Mouse (Mus musculus): ENCODE data around the gene Tax1bp3. TPM values are rescaled to one million over a fixed set of nuclear protein-coding genes. Genes with fewer than 3 reads are reported as not detected.

Gene Tax1bp3
- polyA plus RNA-seq, 1 experiment from 2014 or later: 198 TPM

DNA sequence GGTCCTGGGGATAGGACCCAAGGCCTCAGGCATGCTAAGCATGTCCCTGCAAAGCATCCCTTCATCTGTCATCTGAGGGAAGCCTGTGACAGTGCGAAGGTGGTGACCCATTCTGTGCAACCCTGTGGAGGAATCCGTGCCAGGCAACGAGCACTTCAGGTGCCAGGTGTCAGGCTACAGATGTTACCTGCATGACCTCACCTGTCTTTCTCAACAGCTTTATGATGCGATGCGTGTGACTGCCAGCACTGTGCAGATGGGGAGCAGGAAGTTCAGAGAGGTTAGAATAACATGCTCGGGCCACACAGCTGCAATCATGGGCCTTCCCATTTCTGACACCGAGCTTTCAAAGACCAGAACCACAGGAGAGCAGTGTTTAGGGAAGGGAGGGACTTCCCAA, 28.3 kb downstream of the Tax1bp3 start:
- no peak for ATAC-seq (ENCODE audit: low FRiP score, low read depth)
- 66% methylated on average over 7 of the region's 7 CpGs for WGBS

DNA sequence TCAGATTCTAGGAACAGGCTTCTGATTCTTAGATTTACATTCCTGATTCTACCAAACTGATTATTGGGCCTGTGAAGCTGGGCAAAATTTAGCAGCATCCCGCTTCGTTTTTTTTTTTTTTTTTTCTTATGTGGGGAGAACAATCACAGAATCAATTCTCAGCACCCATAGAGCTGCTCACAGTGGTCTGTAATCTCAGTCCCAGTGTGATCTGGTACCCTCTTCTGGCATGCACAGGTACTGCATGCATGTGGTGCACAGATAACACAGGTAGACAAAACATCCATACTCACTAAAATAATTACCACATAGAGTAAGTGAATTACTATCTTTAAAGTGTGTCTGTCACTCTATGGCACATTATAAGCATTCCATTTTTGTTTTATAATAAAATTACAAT, 30.7 kb downstream of the Tax1bp3 start:
- no peak overlapping the region for H3K9ac ChIP-seq
- no peaks in the 10 kb centered on the region for H3K36me3 ChIP-seq
- H3K4me3 ChIP-seq: no peak overlapping the region
- H3K27me3 ChIP-seq (replicated peaks): no peaks in the 10 kb centered on the region
- H3K9me3 ChIP-seq: no peaks in the 10 kb centered on the region
- H3K4me2 ChIP-seq (replicated peaks): no peak overlapping the region
- H3K27ac ChIP-seq: no peak overlapping the region
- 71% methylated on average over 2 of the region's 2 CpGs for WGBS
- ATAC-seq (ENCODE audit: low FRiP score, low read depth): no peak
- H3K4me1 ChIP-seq: no peaks in the 10 kb centered on the region

More for the DNA sequence above, 28.3 kb downstream of the Tax1bp3 start:
- no peak overlapping the region for H3K9ac ChIP-seq
- no peaks in the 10 kb centered on the region for H3K9me3 ChIP-seq
- no peak overlapping the region for H3K27ac ChIP-seq
- no peaks in the 10 kb centered on the region for H3K36me3 ChIP-seq
- no peak overlapping the region for H3K4me3 ChIP-seq
- H3K27me3 ChIP-seq (replicated peaks): no peaks in the 10 kb centered on the region
- H3K4me1 ChIP-seq: 0 out of 2 replicates have a peak, but pooled peaks cover under 1% of the 10 kb centered on the region
- H3K4me2 ChIP-seq (replicated peaks): no peak overlapping the region

DNA sequence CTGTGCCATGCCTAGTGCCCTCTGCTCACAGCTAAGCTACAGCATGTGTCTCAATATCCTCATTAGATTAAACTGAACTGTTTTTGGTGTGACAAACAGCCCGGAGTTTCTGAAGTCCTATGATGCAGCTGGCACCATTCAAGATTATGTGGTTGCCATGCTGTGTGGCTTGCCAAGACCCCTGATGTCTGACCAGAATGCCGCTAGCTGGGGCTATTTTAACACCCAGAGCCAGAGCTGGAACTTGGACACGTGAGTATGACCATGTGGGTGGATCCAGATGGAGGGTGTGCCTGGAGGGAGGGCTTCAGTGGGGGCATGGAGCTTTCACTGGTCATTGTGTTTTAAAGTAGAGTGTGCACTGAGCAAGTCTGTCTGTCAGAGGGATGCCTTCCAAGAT, 37.1 kb downstream of the Tax1bp3 start:
- no peaks in the 10 kb centered on the region for H3K36me3 ChIP-seq
- no peak overlapping the region for H3K4me3 ChIP-seq
- ATAC-seq (ENCODE audit: low FRiP score, low read depth): no peak
- no peaks in the 10 kb centered on the region for H3K4me1 ChIP-seq
- H3K27me3 ChIP-seq (replicated peaks): no peaks in the 10 kb centered on the region
- H3K27ac ChIP-seq: no peak overlapping the region
- no peak overlapping the region for H3K9ac ChIP-seq
- no peak overlapping the region for H3K4me2 ChIP-seq (replicated peaks)
- no peaks in the 10 kb centered on the region for H3K9me3 ChIP-seq
- WGBS: 82% methylated on average over 3 of the region's 3 CpGs

DNA sequence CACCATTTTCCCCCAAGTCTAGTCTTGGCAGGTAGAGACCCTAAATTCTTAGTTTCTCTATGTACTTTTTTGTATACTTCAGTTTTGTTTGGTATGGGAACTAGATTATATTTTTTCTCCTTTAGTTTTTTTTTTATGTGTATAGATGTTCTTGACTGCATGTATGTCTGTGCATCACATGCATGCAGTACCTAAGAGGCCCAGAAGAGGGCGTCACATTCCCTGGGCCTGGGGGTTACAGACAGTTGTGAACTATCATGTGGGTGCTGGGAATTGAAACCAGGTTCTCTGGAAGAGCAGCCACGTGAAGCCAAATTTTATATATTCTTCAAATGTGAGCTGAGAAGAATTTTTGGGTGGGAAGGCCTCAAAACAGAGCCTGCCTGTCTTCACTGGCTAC, 42.8 kb downstream of the Tax1bp3 start:
- no peak overlapping the region for H3K9ac ChIP-seq
- no peaks in the 10 kb centered on the region for H3K4me1 ChIP-seq
- H3K36me3 ChIP-seq: no peaks in the 10 kb centered on the region
- H3K9me3 ChIP-seq: no peaks in the 10 kb centered on the region
- H3K27ac ChIP-seq: no peak overlapping the region
- H3K4me3 ChIP-seq: no peak overlapping the region
- no peaks in the 10 kb centered on the region for H3K27me3 ChIP-seq (replicated peaks)
- WGBS: 51% methylated on average over 2 of the region's 2 CpGs
- ATAC-seq (ENCODE audit: low FRiP score, low read depth): no peak
- no peak overlapping the region for H3K4me2 ChIP-seq (replicated peaks)

DNA sequence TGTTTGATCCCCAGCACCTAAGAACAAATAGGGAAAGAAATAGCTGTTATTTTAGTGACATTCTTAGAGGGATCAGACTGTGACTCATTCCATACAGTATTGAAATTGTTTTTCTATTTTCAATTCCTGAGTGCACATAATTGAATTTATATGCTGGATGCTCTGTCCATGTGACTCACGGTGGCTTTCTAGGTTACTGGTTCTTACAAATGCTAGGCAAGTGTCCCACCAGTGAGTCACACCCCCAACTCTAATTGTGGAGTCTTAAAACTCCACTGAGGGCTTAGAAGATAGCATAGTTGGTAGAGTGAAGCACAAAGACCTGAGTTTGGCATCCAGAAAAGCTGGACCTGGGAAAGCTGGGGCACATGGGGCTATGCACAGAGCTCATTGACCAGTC, 43.8 kb downstream of the Tax1bp3 start:
- ATAC-seq (ENCODE audit: low FRiP score, low read depth): no peak
- WGBS: 89% methylated on average over 1 of the region's 1 CpGs
- no peak overlapping the region for H3K4me2 ChIP-seq (replicated peaks)
- no peaks in the 10 kb centered on the region for H3K4me1 ChIP-seq
- no peaks in the 10 kb centered on the region for H3K36me3 ChIP-seq
- H3K9ac ChIP-seq: no peak overlapping the region
- no peak overlapping the region for H3K27ac ChIP-seq
- H3K4me3 ChIP-seq: no peak overlapping the region
- H3K27me3 ChIP-seq (replicated peaks): no peaks in the 10 kb centered on the region
- no peaks in the 10 kb centered on the region for H3K9me3 ChIP-seq

DNA sequence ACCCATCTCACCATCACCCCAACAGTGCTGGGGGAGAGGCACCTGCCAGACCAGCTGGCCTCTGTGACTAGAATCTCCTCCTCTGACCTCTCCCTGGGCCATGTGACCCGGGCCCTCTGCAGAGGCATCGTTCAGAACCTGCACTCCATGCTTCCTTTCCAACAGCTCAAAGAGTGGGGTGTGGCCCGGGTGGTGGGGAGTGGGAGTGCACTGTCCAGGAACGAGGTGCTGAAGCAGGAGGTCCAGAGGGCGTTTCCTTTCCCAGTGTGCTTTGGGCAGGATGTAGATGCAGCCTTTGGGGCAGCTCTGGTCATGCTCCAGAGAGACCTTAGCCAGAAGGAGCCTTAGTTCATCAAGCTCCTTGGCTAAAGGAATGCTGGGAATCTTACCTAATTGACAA, 46.0 kb downstream of the Tax1bp3 start:
- no peak for ATAC-seq (ENCODE audit: low FRiP score, low read depth)
- H3K36me3 ChIP-seq: no peaks in the 10 kb centered on the region
- no peaks in the 10 kb centered on the region for H3K9me3 ChIP-seq
- no peaks in the 10 kb centered on the region for H3K4me1 ChIP-seq
- WGBS: 46% methylated on average over 5 of the region's 5 CpGs
- H3K4me3 ChIP-seq: no peak overlapping the region
- H3K27me3 ChIP-seq (replicated peaks): no peaks in the 10 kb centered on the region
- no peak overlapping the region for H3K27ac ChIP-seq
- no peak overlapping the region for H3K4me2 ChIP-seq (replicated peaks)
- H3K9ac ChIP-seq: no peak overlapping the region

DNA sequence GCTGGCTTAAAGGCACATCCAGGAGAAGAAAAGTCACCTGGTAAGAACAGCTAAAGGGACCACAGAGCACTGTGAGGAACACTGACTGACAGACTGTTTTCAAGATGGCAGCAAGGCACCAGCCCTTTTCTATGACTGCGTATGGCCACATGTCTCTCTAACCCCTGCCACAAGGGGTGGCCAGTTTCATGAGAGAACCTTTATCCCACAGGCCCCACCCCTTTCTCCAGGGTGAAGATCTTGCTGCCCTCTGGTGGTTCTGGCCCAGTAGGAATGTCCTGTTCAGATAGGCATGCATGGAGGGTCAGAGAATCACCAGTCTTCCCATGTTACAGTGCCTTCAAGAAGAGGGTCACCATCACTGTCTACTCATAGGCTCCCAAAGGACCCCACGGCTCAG, 47.1 kb downstream of the Tax1bp3 start:
- no peaks in the 10 kb centered on the region for H3K36me3 ChIP-seq
- H3K4me3 ChIP-seq: no peak overlapping the region
- no peaks in the 10 kb centered on the region for H3K27me3 ChIP-seq (replicated peaks)
- no peak overlapping the region for H3K27ac ChIP-seq
- no peak for ATAC-seq (ENCODE audit: low FRiP score, low read depth)
- no peak overlapping the region for H3K4me2 ChIP-seq (replicated peaks)
- WGBS: 73% methylated on average over 2 of the region's 2 CpGs
- H3K9me3 ChIP-seq: peaks cover under 1% of the 10 kb centered on the region; the same call in 1 of the 2 replicates
- no peaks in the 10 kb centered on the region for H3K4me1 ChIP-seq
- no peak overlapping the region for H3K9ac ChIP-seq

DNA sequence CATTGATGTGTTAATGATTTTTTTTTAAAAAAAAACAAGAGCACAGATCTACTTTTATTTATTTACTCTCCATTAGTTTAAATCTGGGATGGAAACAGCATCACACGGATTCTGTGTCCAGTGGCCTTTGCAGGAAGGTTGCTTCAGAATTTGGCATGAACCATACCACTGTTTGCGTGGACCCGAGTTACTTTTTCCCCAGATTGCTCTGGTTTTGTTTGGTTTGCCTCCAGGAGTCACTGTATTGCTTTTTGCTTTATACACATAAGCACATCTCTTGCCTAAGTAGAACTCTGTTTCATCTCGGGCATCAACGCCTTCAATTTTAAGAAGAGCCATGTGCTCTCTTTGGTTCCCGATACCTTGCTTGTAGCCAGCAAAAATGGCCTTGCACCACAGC, 49.0 kb downstream of the Tax1bp3 start:
- H3K4me1 ChIP-seq: no peaks in the 10 kb centered on the region
- H3K9ac ChIP-seq: no peak overlapping the region
- H3K4me2 ChIP-seq (replicated peaks): no peak overlapping the region
- ATAC-seq (ENCODE audit: low FRiP score, low read depth): no peak
- H3K27me3 ChIP-seq (replicated peaks): no peaks in the 10 kb centered on the region
- peaks cover 3% of the 10 kb centered on the region; the same call in 1 of the 2 replicates for H3K9me3 ChIP-seq
- no peaks in the 10 kb centered on the region for H3K36me3 ChIP-seq
- no peak overlapping the region for H3K27ac ChIP-seq
- WGBS: 93% methylated on average over 6 of the region's 6 CpGs
- H3K4me3 ChIP-seq: no peak overlapping the region

DNA sequence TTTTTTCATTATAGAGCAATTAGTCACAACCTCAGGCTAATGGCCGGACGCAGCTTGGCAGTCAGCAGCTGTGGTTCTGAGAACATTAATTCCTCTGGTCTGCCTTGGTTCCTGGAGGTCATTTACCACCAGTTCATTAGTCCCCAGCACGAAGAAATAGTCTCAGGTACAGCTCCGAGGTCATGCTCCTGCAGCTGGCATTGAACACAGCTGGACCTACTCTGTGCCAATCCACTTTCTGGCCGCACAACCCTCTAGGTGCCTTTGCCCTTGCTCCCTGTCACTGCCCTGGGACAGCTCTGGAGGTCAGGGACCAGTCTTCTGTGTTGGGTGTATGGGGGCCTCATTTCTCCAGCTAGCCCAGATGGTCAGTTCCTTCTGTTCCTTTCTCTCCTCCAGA, 52.0 kb downstream of the Tax1bp3 start:
- Histone ChIP-seq H3K4me2 (replicated peaks) (no peak overlapping the region), H3K36me3 (no peaks in the 10 kb centered on the region), H3K27me3 (replicated peaks) (no peaks in the 10 kb centered on the region), H3K4me3 (no peak overlapping the region), H3K27ac (no peak overlapping the region), H3K4me1 (no peaks in the 10 kb centered on the region), H3K9me3 (peaks cover 3% of the 10 kb centered on the region; the same call in 1 of the 2 replicates), H3K9ac (no peak overlapping the region)
- 82% methylated on average over 5 of the region's 5 CpGs for WGBS
- no peak for ATAC-seq (ENCODE audit: low FRiP score, low read depth)

DNA sequence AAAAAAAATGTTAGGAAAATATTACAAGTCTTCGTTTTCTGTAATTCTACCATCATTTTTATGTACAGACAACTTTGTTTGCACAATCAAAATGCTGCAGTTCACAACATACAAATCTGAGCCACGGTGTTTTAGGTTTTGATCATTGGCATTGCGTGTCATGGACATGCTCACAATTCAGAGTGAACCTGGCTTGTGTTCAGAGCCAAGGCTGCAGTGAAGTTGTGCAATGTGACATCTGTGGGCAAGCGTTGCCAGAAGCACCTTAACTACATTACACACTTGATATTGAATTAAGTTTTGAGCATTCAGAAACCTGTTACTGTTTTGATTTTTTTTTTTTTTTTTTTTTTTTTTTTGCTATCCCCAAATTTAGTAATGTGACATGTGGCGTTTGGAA, 53.2 kb downstream of the Tax1bp3 start:
- Histone ChIP-seq H3K9me3 (peaks cover 3% of the 10 kb centered on the region; the same call in 1 of the 2 replicates), H3K27ac (no peak overlapping the region), H3K27me3 (replicated peaks) (no peaks in the 10 kb centered on the region), H3K4me1 (no peaks in the 10 kb centered on the region), H3K4me2 (replicated peaks) (no peak overlapping the region), H3K4me3 (no peak overlapping the region), H3K36me3 (no peaks in the 10 kb centered on the region), H3K9ac (no peak overlapping the region)
- WGBS: 93% methylated on average over 5 of the region's 5 CpGs
- no peak for ATAC-seq (ENCODE audit: low FRiP score, low read depth)

DNA sequence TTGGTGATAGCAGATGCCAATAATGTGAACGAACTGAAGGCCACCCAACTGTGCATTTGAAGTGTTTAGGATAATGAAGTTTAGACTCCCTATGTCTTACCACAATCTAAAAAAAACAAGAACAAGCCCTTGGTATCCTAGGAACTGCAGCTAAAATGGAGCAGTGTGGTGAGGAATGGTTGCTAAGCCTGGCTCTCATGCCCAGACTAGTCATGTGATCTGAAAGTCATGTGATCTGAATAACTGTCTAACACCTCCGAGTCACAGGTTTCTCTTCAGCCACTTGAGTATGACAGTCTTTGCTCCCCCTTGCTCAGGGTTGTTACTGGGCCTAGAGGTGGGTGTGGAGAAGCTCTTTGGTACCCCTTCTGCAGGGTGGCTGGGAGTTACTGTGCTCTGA, 55.6 kb downstream of the Tax1bp3 start:
- H3K4me2 ChIP-seq (replicated peaks): no peak overlapping the region

More for the DNA sequence above, 55.6 kb downstream of the Tax1bp3 start:
- peaks cover 3% of the 10 kb centered on the region; the same call in 1 of the 2 replicates for H3K9me3 ChIP-seq
- no peaks in the 10 kb centered on the region for H3K27me3 ChIP-seq (replicated peaks)
- H3K4me1 ChIP-seq: no peaks in the 10 kb centered on the region
- no peaks in the 10 kb centered on the region for H3K36me3 ChIP-seq
- no peak overlapping the region for H3K9ac ChIP-seq
- H3K4me3 ChIP-seq: no peak overlapping the region
- no peak overlapping the region for H3K27ac ChIP-seq
- WGBS: 70% methylated on average over 2 of the region's 2 CpGs
- no peak for ATAC-seq (ENCODE audit: low FRiP score, low read depth)
